Mouse (Mus musculus) spleen, adult 2 months (tissue): ENCODE results near the gene Plxdc1. TPM values are rescaled to one million over a fixed set of nuclear protein-coding genes. Genes with fewer than 3 reads are reported as not detected.

Experiments
- DNase-seq, 2 experiments: peaks; one replicate each; pipeline versions ENCODE4 v3.0.0 to v3.0.0-alpha.2; 2012 to 2021; ENCODE audit warnings: low spot score in 2 of 2, low read depth in 1 of 2
- H3K27ac ChIP-seq: fragments of 200-500 bp; 2 replicates; pipeline ENCODE4 v1.5.1; 2012; ENCODE audit warnings: low read length, inconsistent platforms; ENCODE audit not compliant: insufficient read depth
- H3K27me3 ChIP-seq: fragments of 200-500 bp; 2 replicates; pipeline ENCODE4 v1.6.1; 2012; ENCODE audit warnings: mild to moderate bottlenecking, moderate library complexity, low read length, inconsistent platforms; ENCODE audit not compliant: control insufficient read depth, insufficient read depth
- H3K36me3 ChIP-seq: fragments of 200-500 bp; 2 replicates; pipeline ENCODE4 v1.6.1; 2012; ENCODE audit warnings: mild to moderate bottlenecking, low read length, inconsistent platforms; ENCODE audit not compliant: control insufficient read depth, insufficient read depth
- H3K4me1 ChIP-seq: fragments of 200-500 bp; 2 replicates; pipeline ENCODE4 v1.6.1; 2011; ENCODE audit warnings: inconsistent platforms; ENCODE audit not compliant: control insufficient read depth, insufficient read depth, insufficient read length
- H3K4me3 ChIP-seq: fragments of 200-500 bp; 2 replicates; pipeline ENCODE4 v1.5.1; 2011; ENCODE audit warnings: mild to moderate bottlenecking, inconsistent platforms; ENCODE audit not compliant: insufficient read depth, insufficient read length; ENCODE audit errors: extremely low read depth
- CTCF ChIP-seq: fragments of 200-500 bp; IDR thresholded peaks from 2 replicates; pipeline ENCODE4 v1.5.1; 2011; ENCODE audit warnings: mild to moderate bottlenecking, inconsistent platforms; ENCODE audit not compliant: insufficient read depth, insufficient read length, insufficient replicate concordance; ENCODE audit errors: extremely low read depth
- POLR2A ChIP-seq: fragments of 200-500 bp; IDR thresholded peaks from 2 replicates; pipeline ENCODE4 v1.6.1; 2011; ENCODE audit warnings: low read depth, low read length, inconsistent platforms
- WGBS: fragments of 180-500 bp; shearing (Covaris S2); methylation state at CpG from one replicate; pipeline ENCODE4 v1.1.7; 2018; 5-methylcytosine and 5-hydroxymethylcytosine counted together
- polyA plus RNA-seq: library from polyadenylated mRNA; depleted of rRNA; stranded (reverse); fragments of >200 nt; gene quantifications from 2 replicates; pipeline ENCODE4 v1.2.3, GENCODE M21; 2012

Gene Plxdc1
- polyA plus RNA-seq, 1 experiment, result 9.7 TPM

DNA sequence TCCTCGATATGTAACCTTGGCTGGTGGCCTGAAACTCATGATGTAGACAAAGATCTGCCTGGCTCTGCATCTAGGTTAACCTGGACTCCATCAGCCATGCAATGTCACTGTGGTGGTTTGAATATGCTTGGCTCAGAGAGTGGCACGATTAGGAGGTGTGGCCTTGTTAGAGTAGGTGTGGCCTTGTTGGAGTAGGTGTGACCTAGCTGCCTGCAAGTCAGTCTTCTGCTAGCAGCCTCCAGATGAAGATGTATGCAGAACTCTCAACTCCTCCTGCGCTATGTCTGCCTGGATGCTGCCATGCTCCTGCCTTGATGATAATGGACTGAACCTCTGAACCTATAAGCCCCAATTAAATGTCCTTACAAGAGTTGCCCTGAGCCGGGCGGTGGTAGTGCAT lies 43.0 kb downstream of the Plxdc1 start:
- Histone ChIP-seq H3K36me3 (no peaks in the 10 kb centered on the region), H3K27ac (no peak overlapping the region), H3K27me3 (no peaks in the 10 kb centered on the region), H3K4me3 (no peak overlapping the region), H3K4me1 (peaks cover 7% of the 10 kb centered on the region; the same call in 1 of the 2 replicates)
- WGBS, result 64% methylated on average over 5 of the region's 5 CpGs
- no peak for DNase-seq
- no peak for TF ChIP-seq POLR2A
- no peak for TF ChIP-seq CTCF

DNA sequence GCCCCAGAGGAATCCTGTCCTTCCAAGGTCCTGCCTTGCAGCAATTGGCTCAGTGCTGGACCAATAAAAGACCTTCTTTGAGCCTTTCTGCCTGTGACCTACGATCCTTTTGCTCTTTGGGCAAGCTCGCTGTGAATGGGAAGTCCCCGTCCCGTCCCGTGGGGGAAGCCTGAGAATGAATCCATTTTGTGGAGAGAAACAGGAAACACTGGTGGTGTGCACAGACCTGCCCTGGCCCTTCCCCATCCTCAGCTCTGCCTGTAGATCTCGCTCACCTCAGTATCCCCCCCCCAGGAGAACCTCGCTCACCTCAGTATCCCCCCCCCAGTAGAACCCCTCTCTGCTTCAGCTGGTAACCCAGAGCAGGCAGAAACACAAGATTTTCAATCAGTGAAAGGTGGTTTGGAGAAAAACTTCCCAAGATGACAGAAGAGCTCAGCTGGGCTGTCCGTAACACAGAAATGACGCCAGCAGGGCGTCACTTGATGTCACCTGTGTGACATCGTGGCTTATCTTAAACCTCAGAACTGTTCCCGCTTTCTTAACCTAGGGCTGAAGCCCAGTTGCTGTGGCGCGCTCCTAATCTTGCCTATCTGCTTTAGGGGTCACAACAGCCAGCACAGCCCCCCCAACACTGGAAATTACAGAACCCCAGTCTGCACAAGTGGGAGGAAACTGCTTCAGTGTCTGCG lies 43.7 kb downstream of the Plxdc1 start:
- DNase-seq, result peak in 1 of 2 experiments; percentile 17
- TF ChIP-seq CTCF (no peak), POLR2A (no peak)
- WGBS, result 43% methylated on average over 15 of the region's 15 CpGs
- H3K36me3 ChIP-seq, result no peaks in the 10 kb centered on the region
- H3K4me1 ChIP-seq, result peaks cover 7% of the 10 kb centered on the region; the same call in 1 of the 2 replicates
- H3K4me3 ChIP-seq, result no peak overlapping the region
- no peak overlapping the region for H3K27ac ChIP-seq
- no peaks in the 10 kb centered on the region for H3K27me3 ChIP-seq

DNA sequence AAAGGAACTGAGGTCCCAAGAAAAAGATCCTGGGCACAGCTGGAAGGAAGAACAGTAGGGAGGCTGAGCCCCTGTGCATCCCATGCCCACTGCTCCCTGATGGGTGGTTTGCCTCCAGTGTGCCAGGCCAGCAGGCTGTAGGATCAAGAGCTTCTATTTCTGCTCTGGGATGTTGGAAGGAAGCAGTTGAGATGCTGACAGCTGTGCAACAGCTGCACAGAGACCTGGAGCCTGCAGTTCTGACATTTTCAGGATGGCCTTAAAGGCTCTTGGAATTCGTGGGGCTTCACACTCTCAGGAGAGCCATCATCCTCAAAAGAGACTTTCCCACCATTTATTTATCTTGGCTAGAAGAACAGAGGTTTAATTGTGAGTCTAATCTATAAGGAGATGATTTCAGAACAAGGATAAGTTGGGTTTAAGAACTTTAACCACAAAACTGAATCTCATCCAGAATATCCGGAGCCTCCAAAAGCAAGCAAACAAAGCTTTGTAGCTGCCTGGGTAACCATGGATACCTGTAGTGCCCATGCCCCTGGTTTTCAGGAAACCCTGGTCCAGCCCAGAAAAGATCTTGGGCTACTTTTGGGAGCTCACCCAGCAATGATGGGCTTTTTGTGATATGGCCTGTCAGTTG lies 48.7 kb downstream of the Plxdc1 start:
- no peaks in the 10 kb centered on the region for H3K27me3 ChIP-seq
- H3K27ac ChIP-seq, result no peak overlapping the region
- no peaks in the 10 kb centered on the region for H3K36me3 ChIP-seq
- WGBS, result 87% methylated on average over 2 of the region's 2 CpGs
- DNase-seq, result no peak
- no peak for TF ChIP-seq POLR2A
- H3K4me3 ChIP-seq, result no peak overlapping the region
- H3K4me1 ChIP-seq, result peaks cover 5% of the 10 kb centered on the region; the same call in 1 of the 2 replicates

DNA sequence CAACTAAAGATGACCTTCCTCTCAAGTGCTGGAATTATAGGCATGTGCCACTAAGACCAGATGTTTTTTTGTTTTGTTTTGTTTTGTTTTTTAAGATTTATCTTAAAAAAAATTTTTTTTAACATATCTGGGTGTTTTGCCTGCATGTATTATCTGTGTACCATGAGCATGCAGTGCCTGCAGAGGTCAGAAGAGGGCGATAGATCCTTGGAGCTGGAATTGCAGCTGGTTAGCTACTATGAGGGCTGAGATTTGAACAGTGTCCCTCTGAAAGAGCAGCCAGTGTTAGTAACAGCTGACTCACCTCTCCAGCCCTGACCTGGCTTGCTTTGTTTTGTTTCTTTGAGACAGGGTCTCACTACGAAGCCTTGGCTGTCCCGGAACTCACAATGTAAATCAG lies 49.5 kb downstream of the Plxdc1 start:
- Histone ChIP-seq H3K36me3 (no peaks in the 10 kb centered on the region), H3K27ac (no peak overlapping the region), H3K4me1 (no peaks in the 10 kb centered on the region), H3K4me3 (no peak overlapping the region), H3K27me3 (no peaks in the 10 kb centered on the region)
- no peak for TF ChIP-seq POLR2A
- peak; percentile 79; the same call in 1 of the 2 replicates for TF ChIP-seq CTCF
- peak; percentile 45 to 62 for DNase-seq
- 61% methylated on average over 3 of the region's 3 CpGs for WGBS

DNA sequence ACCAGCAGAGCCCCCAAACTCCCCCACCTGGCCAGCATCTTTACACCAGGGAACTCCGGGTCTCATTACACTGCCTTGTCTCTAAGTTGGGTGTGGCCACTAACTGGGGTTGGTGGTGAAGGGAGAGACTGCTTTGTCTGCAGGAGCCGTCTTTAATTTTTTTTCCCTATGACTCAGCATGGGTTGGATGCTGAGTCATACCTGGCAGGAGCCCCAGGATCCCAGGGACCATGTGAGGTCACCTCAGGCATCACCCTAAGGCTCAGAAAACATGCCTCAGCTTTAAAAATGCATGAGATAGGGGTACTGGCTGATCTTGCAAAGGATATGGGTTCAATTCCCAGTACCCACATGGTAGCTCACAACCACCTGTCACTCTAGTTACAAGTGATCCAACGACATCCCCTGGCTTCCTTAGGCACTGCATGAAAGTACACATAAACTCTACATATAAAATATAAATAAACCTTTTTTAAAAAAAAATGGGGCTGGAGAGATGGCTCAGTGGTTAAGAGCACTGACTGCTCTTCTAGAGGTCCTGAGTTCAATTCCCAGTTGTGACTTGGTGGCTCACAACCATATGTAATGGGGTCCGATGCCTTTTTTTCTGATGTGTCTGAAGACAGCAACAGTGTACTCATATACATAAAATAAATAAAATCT lies 50.2 kb downstream of the Plxdc1 start:
- DNase-seq, result no peak
- Histone ChIP-seq H3K27ac (no peak overlapping the region), H3K36me3 (no peaks in the 10 kb centered on the region), H3K27me3 (no peaks in the 10 kb centered on the region), H3K4me1 (no peaks in the 10 kb centered on the region), H3K4me3 (no peak overlapping the region)
- TF ChIP-seq POLR2A (no peak), CTCF (no peak)
- 52% methylated on average over 4 of the region's 4 CpGs for WGBS

DNA sequence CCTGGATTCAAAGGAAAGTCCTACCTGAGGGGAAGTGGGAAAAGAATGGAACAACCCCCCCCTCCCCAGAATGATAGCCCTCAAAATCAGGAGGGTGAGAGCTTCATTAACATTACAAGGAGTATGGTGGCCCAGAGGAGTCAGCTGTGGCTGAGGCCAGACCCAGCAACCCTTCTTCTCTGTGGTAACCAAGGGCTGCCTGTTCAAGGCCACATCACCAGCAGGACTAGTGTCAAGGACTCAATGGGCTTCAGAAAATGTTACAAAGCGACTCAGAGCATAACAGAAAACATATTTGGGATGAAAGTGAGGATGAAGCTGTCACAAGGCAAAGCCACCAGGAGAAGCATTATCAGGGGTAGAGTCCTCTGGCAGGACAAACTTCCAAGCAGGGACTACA lies 52.7 kb downstream of the Plxdc1 start:
- Histone ChIP-seq H3K27ac (no peak overlapping the region), H3K36me3 (no peaks in the 10 kb centered on the region), H3K27me3 (no peaks in the 10 kb centered on the region), H3K4me1 (no peaks in the 10 kb centered on the region), H3K4me3 (no peak overlapping the region)
- 100% methylated on average over 1 of the region's 1 CpGs for WGBS
- TF ChIP-seq POLR2A (no peak), CTCF (no peak)
- no peak for DNase-seq
